Mouse (Mus musculus): ENCODE data around the gene Eif2b3. TPM values are rescaled to one million over a fixed set of nuclear protein-coding genes. Genes with fewer than 3 reads are reported as not detected.

The Eif2b3 gene
- total and polyA plus RNA-seq, 3 experiments = 7.9 to 14.6 (median 12.0) TPM

GRCm38 (mm10) chr4:117023469-117023868, 4.3 kb downstream of the Eif2b3 start:
- Histone ChIP-seq H3K79me2 (replicated peaks; ENCODE audit: control insufficient read depth, insufficient read depth, low read length) (no peaks in the 10 kb centered on the region), H3K9ac (ENCODE audit: low read depth, low read length) (no peak overlapping the region), H3K4me3 (no peak overlapping the region), H3K27ac (no peak overlapping the region), H3K4me1 (ENCODE audit: control insufficient read depth, insufficient read depth, low read length) (no peaks in the 10 kb centered on the region), H3K36me3 (ENCODE audit: control insufficient read depth, insufficient read depth, low read length) (no peaks in the 10 kb centered on the region), H3K27me3 (ENCODE audit: control insufficient read depth, insufficient read depth, low read length) (no peaks in the 10 kb centered on the region)
- 92% methylated on average over 4 of the region's 4 CpGs for WGBS
- no peak for TF ChIP-seq EP300 (IDR thresholded peaks at IDR 0.05; ENCODE audit: insufficient read depth, low read depth, low read length)
- no peak for TF ChIP-seq CTCF (IDR thresholded peaks at IDR 0.05)
- no peak for TF ChIP-seq POLR2A (IDR thresholded peaks at IDR 0.05; ENCODE audit: insufficient read depth, low read depth, low read length)
- DNase-seq = no peak
- intact Hi-C loops (cut with DNase I) = no loop called here

GRCm38 (mm10) chr4:117031105-117031504, 11.9 kb downstream of the Eif2b3 start:
- intact Hi-C loops (cut with DNase I) = no loop called here
- Histone ChIP-seq H3K27ac (no peak overlapping the region), H3K79me2 (replicated peaks; ENCODE audit: control insufficient read depth, insufficient read depth, low read length) (no peaks in the 10 kb centered on the region; the same call in 1 of the 2 replicates), H3K27me3 (ENCODE audit: control insufficient read depth, insufficient read depth, low read length) (no peaks in the 10 kb centered on the region), H3K4me3 (no peak overlapping the region), H3K9ac (ENCODE audit: low read depth, low read length) (no peak overlapping the region), H3K36me3 (ENCODE audit: control insufficient read depth, insufficient read depth, low read length) (no peaks in the 10 kb centered on the region), H3K4me1 (ENCODE audit: control insufficient read depth, insufficient read depth, low read length) (no peaks in the 10 kb centered on the region)
- DNase-seq = no peak
- 97% methylated on average over 1 of the region's 1 CpGs for WGBS
- TF ChIP-seq POLR2A (IDR thresholded peaks at IDR 0.05; ENCODE audit: insufficient read depth, low read depth, low read length) (no peak), EP300 (IDR thresholded peaks at IDR 0.05; ENCODE audit: insufficient read depth, low read depth, low read length) (no peak), CTCF (IDR thresholded peaks at IDR 0.05) (peak; percentile 46)

GRCm38 (mm10) chr4:117039925-117040687, 20.9 kb downstream of the Eif2b3 start:
- Histone ChIP-seq H3K36me3 (ENCODE audit: control insufficient read depth, insufficient read depth, low read length) (peaks cover 8% of the 10 kb centered on the region), H3K27me3 (ENCODE audit: control insufficient read depth, insufficient read depth, low read length) (no peaks in the 10 kb centered on the region), H3K4me3 (no peak overlapping the region), H3K4me1 (ENCODE audit: control insufficient read depth, insufficient read depth, low read length) (peaks cover 4% of the 10 kb centered on the region), H3K9ac (ENCODE audit: low read depth, low read length) (no peak overlapping the region), H3K79me2 (replicated peaks; ENCODE audit: control insufficient read depth, insufficient read depth, low read length) (no peaks in the 10 kb centered on the region; the same call in 1 of the 2 replicates), H3K27ac (peak overlapping the region; percentile 71)
- TF ChIP-seq EP300 (IDR thresholded peaks at IDR 0.05; ENCODE audit: insufficient read depth, low read depth, low read length) (0 out of 2 replicates have a peak, but pooled peaks have one; percentile 20), CTCF (IDR thresholded peaks at IDR 0.05) (no peak)
- peak; percentile 56 to 64 for DNase-seq
- intact Hi-C loops (cut with DNase I) = no loop called here
- 35% methylated on average over 9 of the region's 9 CpGs for WGBS

- Histone ChIP-seq H3K4me3 (no peak overlapping the region), H3K27ac (peak overlapping the region; percentile 71), H3K36me3 (ENCODE audit: control insufficient read depth, insufficient read depth, low read length) (peaks cover 8% of the 10 kb centered on the region), H3K27me3 (ENCODE audit: control insufficient read depth, insufficient read depth, low read length) (no peaks in the 10 kb centered on the region), H3K4me1 (ENCODE audit: control insufficient read depth, insufficient read depth, low read length) (peaks cover 4% of the 10 kb centered on the region), H3K79me2 (replicated peaks; ENCODE audit: control insufficient read depth, insufficient read depth, low read length) (no peaks in the 10 kb centered on the region; the same call in 1 of the 2 replicates), H3K9ac (ENCODE audit: low read depth, low read length) (no peak overlapping the region)
- WGBS = 26% methylated on average over 1 of the region's 1 CpGs
- TF ChIP-seq EP300 (IDR thresholded peaks at IDR 0.05; ENCODE audit: insufficient read depth, low read depth, low read length) (no peak), CTCF (IDR thresholded peaks at IDR 0.05) (no peak), POLR2A (IDR thresholded peaks at IDR 0.05; ENCODE audit: insufficient read depth, low read depth, low read length) (no peak)
- intact Hi-C loops (cut with DNase I) = no loop called here
- DNase-seq = no peak
These were observed 21.6 kb downstream of the Eif2b3 start for GRCm38 (mm10) chr4:117040791-117041190.

GRCm38 (mm10) chr4:117041283-117041721, 22.1 kb downstream of the Eif2b3 start:
- intact Hi-C loops (cut with DNase I) = no loop called here
- no peak overlapping the region for H3K9ac ChIP-seq (ENCODE audit: low read depth, low read length)
- H3K4me1 ChIP-seq (ENCODE audit: control insufficient read depth, insufficient read depth, low read length) = peaks cover 4% of the 10 kb centered on the region
- peaks cover 8% of the 10 kb centered on the region for H3K36me3 ChIP-seq (ENCODE audit: control insufficient read depth, insufficient read depth, low read length)
- TF ChIP-seq POLR2A (IDR thresholded peaks at IDR 0.05; ENCODE audit: insufficient read depth, low read depth, low read length) (0 out of 2 replicates have a peak, but pooled peaks have one; percentile 11), CTCF (IDR thresholded peaks at IDR 0.05) (no peak), EP300 (IDR thresholded peaks at IDR 0.05; ENCODE audit: insufficient read depth, low read depth, low read length) (peak; percentile 70)
- no peaks in the 10 kb centered on the region; the same call in 1 of the 2 replicates for H3K79me2 ChIP-seq (replicated peaks; ENCODE audit: control insufficient read depth, insufficient read depth, low read length)
- WGBS = 28% methylated on average over 4 of the region's 4 CpGs
- H3K27me3 ChIP-seq (ENCODE audit: control insufficient read depth, insufficient read depth, low read length) = no peaks in the 10 kb centered on the region
- DNase-seq = peak; percentile 67 to 83
- H3K27ac ChIP-seq = peak overlapping the region; percentile 71
- H3K4me3 ChIP-seq = no peak overlapping the region

- H3K36me3 ChIP-seq (ENCODE audit: control insufficient read depth, insufficient read depth, low read length) = peaks cover 7% of the 10 kb centered on the region
- H3K27ac ChIP-seq = peak overlapping the region; percentile 57
- no peaks in the 10 kb centered on the region for H3K79me2 ChIP-seq (replicated peaks; ENCODE audit: control insufficient read depth, insufficient read depth, low read length)
- H3K4me3 ChIP-seq = no peak overlapping the region
- 23% methylated on average over 3 of the region's 3 CpGs for WGBS
- DNase-seq = peak in 1 of 2 experiments; percentile 42
- no peak overlapping the region for H3K9ac ChIP-seq (ENCODE audit: low read depth, low read length)
- TF ChIP-seq EP300 (IDR thresholded peaks at IDR 0.05; ENCODE audit: insufficient read depth, low read depth, low read length) = no peak
- no peak for TF ChIP-seq POLR2A (IDR thresholded peaks at IDR 0.05; ENCODE audit: insufficient read depth, low read depth, low read length)
- TF ChIP-seq CTCF (IDR thresholded peaks at IDR 0.05) = no peak
- intact Hi-C loops (cut with DNase I) = no loop called here
- no peaks in the 10 kb centered on the region for H3K27me3 ChIP-seq (ENCODE audit: control insufficient read depth, insufficient read depth, low read length)
- H3K4me1 ChIP-seq (ENCODE audit: control insufficient read depth, insufficient read depth, low read length) = peaks cover 9% of the 10 kb centered on the region
These were observed 29.6 kb downstream of the Eif2b3 start for GRCm38 (mm10) chr4:117048836-117049235.

Data from heart, adult 2 months (tissue).